Mouse (Mus musculus): ENCODE results near the gene Rnf38. TPM values are rescaled to one million over a fixed set of nuclear protein-coding genes. Genes with fewer than 3 reads are reported as not detected.

Rnf38 gene
- polyA plus RNA-seq, 1 experiment from 2014 or later = 40.1 TPM

GRCm38 (mm10) chr4:44199968-44200367 is 33.6 kb downstream of the Rnf38 start:
- Histone ChIP-seq H3K4me2 (no peak overlapping the region), H3K27me3 (no peaks in the 10 kb centered on the region), H3K36me3 (ENCODE audit: poor library complexity, severe bottlenecking) (no peaks in the 10 kb centered on the region), H3K9ac (no peak overlapping the region), H3K4me1 (no peaks in the 10 kb centered on the region), H3K4me3 (no peak overlapping the region), H3K27ac (no peak overlapping the region), H3K9me3 (replicated peaks) (no peaks in the 10 kb centered on the region)
- WGBS = 91% methylated on average over 1 of the region's 1 CpGs
- ATAC-seq = no peak

GRCm38 (mm10) chr4:44187431-44187830 is 46.2 kb downstream of the Rnf38 start:
- Histone ChIP-seq H3K27me3 (no peaks in the 10 kb centered on the region), H3K4me1 (peaks cover 4% of the 10 kb centered on the region; the same call in 1 of the 2 replicates), H3K4me2 (no peak overlapping the region), H3K27ac (no peak overlapping the region), H3K36me3 (ENCODE audit: poor library complexity, severe bottlenecking) (no peaks in the 10 kb centered on the region), H3K9ac (no peak overlapping the region), H3K4me3 (no peak overlapping the region), H3K9me3 (replicated peaks) (no peaks in the 10 kb centered on the region)
- 53% methylated on average over 10 of the region's 10 CpGs for WGBS
- no peak for ATAC-seq

- Histone ChIP-seq H3K36me3 (ENCODE audit: poor library complexity, severe bottlenecking) (no peaks in the 10 kb centered on the region), H3K4me2 (no peak overlapping the region), H3K4me3 (no peak overlapping the region), H3K27me3 (no peaks in the 10 kb centered on the region), H3K9me3 (replicated peaks) (no peaks in the 10 kb centered on the region), H3K4me1 (peaks cover 11% of the 10 kb centered on the region), H3K27ac (no peak overlapping the region), H3K9ac (no peak overlapping the region)
- WGBS = 88% methylated on average over 1 of the region's 1 CpGs
- ATAC-seq = no peak
Observed at GRCm38 (mm10) chr4:44183862-44184261, 49.7 kb downstream of the Rnf38 start.

GRCm38 (mm10) chr4:44179748-44180147 is 53.8 kb downstream of the Rnf38 start:
- H3K4me1 ChIP-seq = peaks cover 7% of the 10 kb centered on the region; the same call in 1 of the 2 replicates
- H3K9ac ChIP-seq = no peak overlapping the region
- H3K27me3 ChIP-seq = no peaks in the 10 kb centered on the region
- H3K9me3 ChIP-seq (replicated peaks) = no peaks in the 10 kb centered on the region
- WGBS = 53% methylated on average over 5 of the region's 5 CpGs
- H3K27ac ChIP-seq = no peak overlapping the region
- no peaks in the 10 kb centered on the region for H3K36me3 ChIP-seq (ENCODE audit: poor library complexity, severe bottlenecking)
- H3K4me3 ChIP-seq = no peak overlapping the region
- H3K4me2 ChIP-seq = no peak overlapping the region
- no peak for ATAC-seq

- ATAC-seq = no peak
- no peak overlapping the region for H3K4me2 ChIP-seq
- H3K4me3 ChIP-seq = no peak overlapping the region
- peaks cover 7% of the 10 kb centered on the region for H3K4me1 ChIP-seq
- H3K9ac ChIP-seq = no peak overlapping the region
- H3K9me3 ChIP-seq (replicated peaks) = no peaks in the 10 kb centered on the region
- WGBS = 0% methylated on average over 1 of the region's 1 CpGs
- H3K36me3 ChIP-seq (ENCODE audit: poor library complexity, severe bottlenecking) = no peaks in the 10 kb centered on the region
- H3K27me3 ChIP-seq = no peaks in the 10 kb centered on the region
- H3K27ac ChIP-seq = no peak overlapping the region
Observed at GRCm38 (mm10) chr4:44173177-44173576, 60.4 kb downstream of the Rnf38 start.

GRCm38 (mm10) chr4:44172676-44173075 is 60.9 kb downstream of the Rnf38 start:
- Histone ChIP-seq H3K4me3 (no peak overlapping the region), H3K36me3 (ENCODE audit: poor library complexity, severe bottlenecking) (no peaks in the 10 kb centered on the region), H3K4me2 (no peak overlapping the region), H3K4me1 (peaks cover 7% of the 10 kb centered on the region), H3K27me3 (no peaks in the 10 kb centered on the region), H3K27ac (no peak overlapping the region), H3K9ac (no peak overlapping the region), H3K9me3 (replicated peaks) (no peaks in the 10 kb centered on the region)
- no peak for ATAC-seq
- WGBS = 43% methylated on average over 5 of the region's 5 CpGs

- Histone ChIP-seq H3K4me1 (peaks cover 23% of the 10 kb centered on the region), H3K27me3 (no peaks in the 10 kb centered on the region), H3K4me3 (no peak overlapping the region), H3K9ac (no peak overlapping the region), H3K9me3 (replicated peaks) (no peaks in the 10 kb centered on the region), H3K36me3 (ENCODE audit: poor library complexity, severe bottlenecking) (no peaks in the 10 kb centered on the region), H3K27ac (no peak overlapping the region), H3K4me2 (no peak overlapping the region)
- 86% methylated on average over 3 of the region's 3 CpGs for WGBS
- ATAC-seq = no peak
Observed at GRCm38 (mm10) chr4:44169884-44170283, 63.7 kb downstream of the Rnf38 start.

GRCm38 (mm10) chr4:44168816-44169215 is 64.8 kb downstream of the Rnf38 start:
- Histone ChIP-seq H3K36me3 (ENCODE audit: poor library complexity, severe bottlenecking) (no peaks in the 10 kb centered on the region), H3K4me3 (peak overlapping the region; percentile 44), H3K27ac (no peak overlapping the region), H3K27me3 (no peaks in the 10 kb centered on the region), H3K4me1 (peaks cover 34% of the 10 kb centered on the region), H3K9me3 (replicated peaks) (no peaks in the 10 kb centered on the region), H3K9ac (peak overlapping the region; percentile 60; the same call in 1 of the 2 replicates), H3K4me2 (peak overlapping the region; percentile 62)
- WGBS = 8% methylated on average over 7 of the region's 7 CpGs
- no peak for ATAC-seq

GRCm38 (mm10) chr4:44168231-44168647 is 65.3 kb downstream of the Rnf38 start:
- H3K9ac ChIP-seq = peak overlapping the region; percentile 60
- H3K27ac ChIP-seq = peak overlapping the region; percentile 54
- peak overlapping the region; percentile 44 for H3K4me3 ChIP-seq
- peaks cover 40% of the 10 kb centered on the region for H3K4me1 ChIP-seq
- H3K36me3 ChIP-seq (ENCODE audit: poor library complexity, severe bottlenecking) = no peaks in the 10 kb centered on the region
- ATAC-seq = peak; percentile 91
- H3K9me3 ChIP-seq (replicated peaks) = no peaks in the 10 kb centered on the region
- peak overlapping the region; percentile 62 for H3K4me2 ChIP-seq
- H3K27me3 ChIP-seq = no peaks in the 10 kb centered on the region
- under 1% methylated on average over 20 of the region's 34 CpGs for WGBS

- Histone ChIP-seq H3K27me3 (no peaks in the 10 kb centered on the region), H3K4me3 (peak overlapping the region; percentile 83), H3K9ac (peak overlapping the region; percentile 97), H3K36me3 (ENCODE audit: poor library complexity, severe bottlenecking) (no peaks in the 10 kb centered on the region), H3K4me2 (peak overlapping the region; percentile 81), H3K27ac (peak overlapping the region; percentile 99), H3K9me3 (replicated peaks) (no peaks in the 10 kb centered on the region), H3K4me1 (peaks cover 47% of the 10 kb centered on the region)
- peak; percentile 91 for ATAC-seq
- WGBS = under 1% methylated on average over 56 of the region's 95 CpGs
Observed at GRCm38 (mm10) chr4:44167397-44168121, 66.0 kb downstream of the Rnf38 start.

- H3K27me3 ChIP-seq = no peaks in the 10 kb centered on the region
- H3K9me3 ChIP-seq (replicated peaks) = no peaks in the 10 kb centered on the region
- H3K27ac ChIP-seq = peak overlapping the region; percentile 99
- H3K4me2 ChIP-seq = peak overlapping the region; percentile 81
- ATAC-seq = no peak
- H3K9ac ChIP-seq = peak overlapping the region; percentile 97
- peaks cover 54% of the 10 kb centered on the region for H3K4me1 ChIP-seq
- H3K36me3 ChIP-seq (ENCODE audit: poor library complexity, severe bottlenecking) = no peaks in the 10 kb centered on the region
- peak overlapping the region; percentile 83 for H3K4me3 ChIP-seq
- 4% methylated on average over 20 of the region's 20 CpGs for WGBS
Observed at GRCm38 (mm10) chr4:44166702-44167396, 66.7 kb downstream of the Rnf38 start.

- WGBS = 90% methylated on average over 5 of the region's 5 CpGs
- H3K36me3 ChIP-seq (ENCODE audit: poor library complexity, severe bottlenecking) = no peaks in the 10 kb centered on the region
- no peak for ATAC-seq
- H3K27me3 ChIP-seq = no peaks in the 10 kb centered on the region
- no peak overlapping the region for H3K27ac ChIP-seq
- peak overlapping the region; percentile 10; the same call in 1 of the 2 replicates for H3K9ac ChIP-seq
- H3K9me3 ChIP-seq (replicated peaks) = no peaks in the 10 kb centered on the region
- peak overlapping the region; percentile 81 for H3K4me2 ChIP-seq
- peak overlapping the region; percentile 83; the same call in 1 of the 2 replicates for H3K4me3 ChIP-seq
- H3K4me1 ChIP-seq = peaks cover 66% of the 10 kb centered on the region
Observed at GRCm38 (mm10) chr4:44164621-44165020, 69.0 kb downstream of the Rnf38 start.
